Mouse (Mus musculus): ENCODE data around the gene Shc1. TPM values are rescaled to one million over a fixed set of nuclear protein-coding genes. Genes with fewer than 3 reads are reported as not detected.
A peak's percentile ranks its signal among the peaks of the same experiment; 100 is the strongest.

Shc1 gene
- total RNA-seq, 1 experiment from 2014 or later = 58.1 TPM

GRCm38 (mm10) chr3:89388901-89389740 is 29.1 kb upstream of the Shc1 start:
- ATAC-seq (ENCODE audit: extremely low read depth, insufficient number of reproducible peaks, low FRiP score, poor library complexity, severe bottlenecking) = peak; percentile 47

GRCm38 (mm10) chr3:89390111-89390515 is 28.1 kb upstream of the Shc1 start:
- ATAC-seq (ENCODE audit: extremely low read depth, insufficient number of reproducible peaks, low FRiP score, poor library complexity, severe bottlenecking) = no peak

GRCm38 (mm10) chr3:89390699-89391662 is 27.3 kb upstream of the Shc1 start:
- ATAC-seq (ENCODE audit: extremely low read depth, insufficient number of reproducible peaks, low FRiP score, poor library complexity, severe bottlenecking) = no peak

GRCm38 (mm10) chr3:89391663-89392511 is 26.4 kb upstream of the Shc1 start:
- no peak for ATAC-seq (ENCODE audit: extremely low read depth, insufficient number of reproducible peaks, low FRiP score, poor library complexity, severe bottlenecking)

- no peak for ATAC-seq (ENCODE audit: extremely low read depth, insufficient number of reproducible peaks, low FRiP score, poor library complexity, severe bottlenecking)
These were observed 25.4 kb upstream of the Shc1 start for GRCm38 (mm10) chr3:89392871-89393311.

GRCm38 (mm10) chr3:89393605-89394004 is 24.6 kb upstream of the Shc1 start:
- ATAC-seq (ENCODE audit: extremely low read depth, insufficient number of reproducible peaks, low FRiP score, poor library complexity, severe bottlenecking) = peak; percentile 78

- ATAC-seq (ENCODE audit: extremely low read depth, insufficient number of reproducible peaks, low FRiP score, poor library complexity, severe bottlenecking) = peak; percentile 59
These were observed 24.0 kb upstream of the Shc1 start, which contains the start of gene Zbtb7b for GRCm38 (mm10) chr3:89394006-89394893. Gene Zbtb7b, minus strand, starts transcription at chr3:89394776.

- ATAC-seq (ENCODE audit: extremely low read depth, insufficient number of reproducible peaks, low FRiP score, poor library complexity, severe bottlenecking) = no peak
These were observed 23.4 kb upstream of the Shc1 start for GRCm38 (mm10) chr3:89394894-89395256.

GRCm38 (mm10) chr3:89395419-89395805 is 22.8 kb upstream of the Shc1 start:
- ATAC-seq (ENCODE audit: extremely low read depth, insufficient number of reproducible peaks, low FRiP score, poor library complexity, severe bottlenecking) = no peak

GRCm38 (mm10) chr3:89395806-89396653 is 22.2 kb upstream of the Shc1 start:
- peak; percentile 18; the same call in 1 of the 2 replicates for ATAC-seq (ENCODE audit: extremely low read depth, insufficient number of reproducible peaks, low FRiP score, poor library complexity, severe bottlenecking)

GRCm38 (mm10) chr3:89396654-89397005 is 21.6 kb upstream of the Shc1 start:
- ATAC-seq (ENCODE audit: extremely low read depth, insufficient number of reproducible peaks, low FRiP score, poor library complexity, severe bottlenecking) = no peak

GRCm38 (mm10) chr3:89401329-89401728 is 16.9 kb upstream of the Shc1 start:
- ATAC-seq (ENCODE audit: extremely low read depth, insufficient number of reproducible peaks, low FRiP score, poor library complexity, severe bottlenecking) = no peak

- no peak for ATAC-seq (ENCODE audit: extremely low read depth, insufficient number of reproducible peaks, low FRiP score, poor library complexity, severe bottlenecking)
These were observed 15.6 kb upstream of the Shc1 start, which contains the start of gene Lenep for GRCm38 (mm10) chr3:89402693-89403092. Gene Lenep, minus strand, starts transcription at chr3:89402793.

GRCm38 (mm10) chr3:89406887-89407286 is 11.4 kb upstream of the Shc1 start:
- ATAC-seq (ENCODE audit: extremely low read depth, insufficient number of reproducible peaks, low FRiP score, poor library complexity, severe bottlenecking) = no peak

GRCm38 (mm10) chr3:89408448-89408847 is 9.8 kb upstream of the Shc1 start:
- ATAC-seq (ENCODE audit: extremely low read depth, insufficient number of reproducible peaks, low FRiP score, poor library complexity, severe bottlenecking) = no peak

- ATAC-seq (ENCODE audit: extremely low read depth, insufficient number of reproducible peaks, low FRiP score, poor library complexity, severe bottlenecking) = no peak
These were observed 8.5 kb upstream of the Shc1 start for GRCm38 (mm10) chr3:89409701-89410100.

- ATAC-seq (ENCODE audit: extremely low read depth, insufficient number of reproducible peaks, low FRiP score, poor library complexity, severe bottlenecking) = no peak
These were observed 7.4 kb upstream of the Shc1 start for GRCm38 (mm10) chr3:89410864-89411263.

Data from neutrophil, adult 5-6 weeks (primary cell).